Mouse (Mus musculus) spleen, adult 12 weeks (tissue): ENCODE measurements around the gene Akip1.

ENCODE experiments used
- DNase-seq: peaks from one replicate; pipeline ENCODE4 v3.0.0; 2022; ENCODE audit warnings: low spot score

Akip1 gene

GRCm38 (mm10) chr7:109707023-109707785, 3.7 kb downstream of the Akip1 start:
- peak; percentile 35 for DNase-seq

GRCm38 (mm10) chr7:109708961-109709382, 5.5 kb downstream of the Akip1 start:
- DNase-seq: no peak

GRCm38 (mm10) chr7:109710069-109710468, 6.6 kb downstream of the Akip1 start:
- no peak for DNase-seq

GRCm38 (mm10) chr7:109712198-109712597, 8.7 kb downstream of the Akip1 start:
- DNase-seq: no peak

GRCm38 (mm10) chr7:109713434-109713982, 10.0 kb downstream of the Akip1 start:
- no peak for DNase-seq

GRCm38 (mm10) chr7:109719286-109719685, 15.8 kb downstream of the Akip1 start:
- DNase-seq: no peak

GRCm38 (mm10) chr7:109722618-109723017, 19.1 kb downstream of the Akip1 start:
- DNase-seq: no peak

- DNase-seq: no peak
Observed at GRCm38 (mm10) chr7:109723114-109723513, 19.6 kb downstream of the Akip1 start.

- DNase-seq: no peak
Observed at GRCm38 (mm10) chr7:109723697-109724096, 20.2 kb downstream of the Akip1 start, which contains the start of gene BC051019. TSS of gene BC051019 (minus strand) at chr7:109723850.

GRCm38 (mm10) chr7:109731626-109732025, 28.1 kb downstream of the Akip1 start, which contains the start of gene Ascl3:
TSS of gene Ascl3 (minus strand) at chr7:109731726.
- no peak for DNase-seq

- DNase-seq: no peak
Observed at GRCm38 (mm10) chr7:109734806-109735205, 31.3 kb downstream of the Akip1 start.

GRCm38 (mm10) chr7:109739822-109740370, 36.4 kb downstream of the Akip1 start:
- DNase-seq: no peak

GRCm38 (mm10) chr7:109741060-109741459, 37.6 kb downstream of the Akip1 start:
- no peak for DNase-seq

GRCm38 (mm10) chr7:109741703-109742102, 38.2 kb downstream of the Akip1 start:
- DNase-seq: no peak

- DNase-seq: no peak
Observed at GRCm38 (mm10) chr7:109747747-109748146, 44.3 kb downstream of the Akip1 start.

GRCm38 (mm10) chr7:109751427-109752007, 48.0 kb downstream of the Akip1 start:
- no peak for DNase-seq

- DNase-seq: peak; percentile 78
Observed at GRCm38 (mm10) chr7:109752008-109752925, 48.8 kb downstream of the Akip1 start, which contains the start of gene Tmem9b. TSS of gene Tmem9b (minus strand) at chr7:109752875.

GRCm38 (mm10) chr7:109754034-109754433, 50.5 kb downstream of the Akip1 start:
- no peak for DNase-seq

- DNase-seq: no peak
Observed at GRCm38 (mm10) chr7:109756291-109756690, 52.8 kb downstream of the Akip1 start.
